Mouse (Mus musculus) mature B cell (primary cell): ENCODE measurements around the gene Lysmd3.
"Not testable (repeated sequence)": the region's sequence is repeated elsewhere in the genome, so short reads cannot be mapped to it uniquely, and the experiment has no call there.

Source experiments
- in situ Hi-C: fragments of 300-500 bp; cut with MboI; formaldehyde crosslinking; loops from 2 replicates; pipeline ENCODE4 v1.14.3; 2019

Lysmd3 gene

DNA sequence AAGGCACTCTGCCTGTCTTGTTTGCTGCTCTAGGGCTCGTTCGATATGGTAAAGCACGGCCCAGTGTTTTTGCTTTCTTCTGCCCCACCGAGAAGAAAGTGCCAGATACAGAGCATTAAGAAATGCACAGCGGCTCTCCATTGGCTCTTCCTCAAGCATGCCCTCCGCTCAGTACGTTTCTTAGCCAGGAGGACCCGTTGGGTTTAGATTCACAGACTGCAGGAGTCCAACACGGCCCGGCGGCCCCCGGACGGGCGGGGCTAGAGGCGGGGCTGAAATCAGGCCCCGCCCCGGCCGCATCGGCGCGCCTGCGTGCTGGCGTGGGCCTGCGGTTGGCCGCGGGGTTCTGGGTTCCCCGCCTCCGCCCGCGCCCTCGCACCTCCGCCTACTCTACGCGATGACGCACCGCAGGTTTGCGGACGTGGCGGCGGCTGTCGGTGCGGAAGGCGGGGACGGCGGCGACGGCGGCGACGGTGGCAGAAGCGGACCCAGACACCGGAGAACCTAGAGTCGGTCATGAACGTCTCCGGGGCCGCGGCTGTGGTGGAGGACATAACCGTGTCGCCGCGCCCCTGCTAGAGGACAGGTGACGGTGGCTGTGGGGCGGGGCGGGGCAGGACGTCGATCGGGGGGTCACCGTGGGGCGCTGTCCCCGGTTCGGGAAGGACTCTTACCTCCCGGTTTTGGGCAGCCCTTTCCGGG lies at the start of gene Lysmd3:
TSS of gene Lysmd3 (plus strand) at position 313 of the 702 bp plus-strand sequence.
- in situ Hi-C loops, result no loop called here

DNA sequence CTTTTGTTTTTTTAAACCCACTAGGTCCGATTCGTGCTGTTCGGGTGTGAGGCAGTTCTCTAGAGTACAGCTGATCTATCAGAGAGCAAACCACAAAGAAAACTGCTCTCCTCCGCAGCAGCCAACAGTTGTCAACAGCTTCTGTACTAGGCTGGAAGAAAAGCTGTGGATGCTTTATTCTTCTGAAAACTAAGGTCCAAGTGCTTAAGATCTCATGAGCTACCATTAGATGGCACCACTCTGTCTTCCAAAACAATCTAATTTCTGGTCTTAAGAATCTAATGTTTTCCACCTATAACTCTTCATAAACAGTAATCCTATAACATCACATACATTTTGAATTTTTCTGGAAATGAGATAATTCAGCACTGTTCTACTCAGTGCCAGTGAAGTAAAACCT lies 47.1 kb upstream of the Lysmd3 start:
- in situ Hi-C loops, result no loop called here

DNA sequence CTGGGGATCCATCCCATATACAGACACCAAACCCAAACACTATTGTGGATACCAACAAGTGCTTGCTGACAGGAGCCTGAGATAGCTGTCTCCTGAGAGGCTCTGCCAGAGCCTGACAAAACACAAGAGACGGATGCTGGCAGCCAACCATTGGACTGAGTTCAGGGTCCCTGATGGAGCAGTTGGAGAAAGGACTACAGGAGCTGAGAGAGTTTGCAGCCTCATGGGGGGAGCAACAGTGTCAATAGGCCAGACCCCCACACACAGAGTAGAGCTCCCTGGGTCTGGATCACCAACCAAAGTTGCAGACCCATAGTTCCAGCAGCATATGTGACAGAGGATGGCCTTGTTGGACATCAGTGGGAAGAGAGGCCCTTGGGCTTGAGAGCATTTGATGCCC lies 29.6 kb upstream of the Lysmd3 start:
- in situ Hi-C loops, result not testable (repeated sequence)

DNA sequence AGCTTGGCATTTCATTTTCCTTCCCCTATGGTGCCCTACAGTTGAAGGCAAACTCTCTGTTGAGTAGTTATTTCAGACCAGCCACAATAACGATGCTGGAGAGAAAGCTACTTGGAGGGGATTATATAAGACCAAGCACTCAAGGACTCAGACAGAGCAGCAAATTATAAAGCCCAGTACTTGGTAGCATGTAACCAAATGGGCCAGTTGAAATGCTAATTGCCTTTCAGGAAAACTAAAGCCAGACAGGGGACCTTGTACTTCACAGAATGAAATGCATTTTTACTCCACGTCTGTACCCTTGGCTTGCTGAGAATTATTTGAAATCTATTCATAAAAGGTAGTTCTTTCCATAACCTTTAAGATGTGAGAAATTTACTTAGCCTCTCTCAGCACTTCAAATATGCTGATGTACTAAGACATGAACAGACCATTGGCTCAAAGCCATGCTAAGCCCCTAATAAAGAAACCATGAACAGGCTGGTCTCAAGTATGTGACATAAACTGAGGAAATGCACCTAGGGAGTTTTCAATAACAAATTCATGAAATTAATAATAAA lies 28.8 kb upstream of the Lysmd3 start:
- in situ Hi-C loops, result no loop called here

DNA sequence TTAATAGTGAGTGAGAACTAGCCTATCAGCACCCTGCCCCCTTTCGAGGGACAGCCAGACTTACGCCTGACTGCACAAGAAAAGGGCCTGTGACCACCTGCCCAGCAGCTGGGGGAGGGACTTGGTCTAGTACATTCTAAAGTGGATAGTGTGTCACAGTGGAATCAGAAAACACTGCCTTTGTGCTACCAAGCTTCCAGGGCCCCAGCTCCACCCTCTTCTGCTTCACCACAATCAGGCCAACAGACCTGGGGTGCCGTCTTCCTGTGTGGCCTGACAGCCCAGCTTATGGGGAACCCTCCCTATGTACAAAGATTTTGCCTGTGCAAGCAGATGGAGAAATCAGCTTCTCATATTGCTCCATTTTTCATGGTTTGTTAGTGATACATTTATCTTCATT lies 28.1 kb upstream of the Lysmd3 start:
- in situ Hi-C loops, result no loop called here

DNA sequence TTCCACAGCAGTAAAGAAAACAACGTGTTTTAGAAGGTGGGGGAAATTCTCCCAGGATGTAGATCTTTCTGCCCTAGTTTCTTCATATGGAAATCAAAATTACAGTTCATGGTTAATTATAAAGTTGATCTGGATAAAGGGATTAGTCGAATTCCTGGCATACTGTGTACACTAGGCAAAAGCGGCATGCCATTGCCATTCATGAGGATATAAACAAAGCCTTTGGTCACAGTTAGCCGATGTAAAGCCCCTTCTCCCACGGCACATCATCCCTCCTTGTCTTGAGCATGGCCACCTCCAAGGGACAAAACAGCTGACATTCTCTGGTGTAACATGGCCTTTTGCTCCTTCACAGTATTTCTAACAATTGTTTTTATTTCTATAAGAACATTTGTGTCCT lies 26.9 kb upstream of the Lysmd3 start:
- in situ Hi-C loops, result no loop called here

DNA sequence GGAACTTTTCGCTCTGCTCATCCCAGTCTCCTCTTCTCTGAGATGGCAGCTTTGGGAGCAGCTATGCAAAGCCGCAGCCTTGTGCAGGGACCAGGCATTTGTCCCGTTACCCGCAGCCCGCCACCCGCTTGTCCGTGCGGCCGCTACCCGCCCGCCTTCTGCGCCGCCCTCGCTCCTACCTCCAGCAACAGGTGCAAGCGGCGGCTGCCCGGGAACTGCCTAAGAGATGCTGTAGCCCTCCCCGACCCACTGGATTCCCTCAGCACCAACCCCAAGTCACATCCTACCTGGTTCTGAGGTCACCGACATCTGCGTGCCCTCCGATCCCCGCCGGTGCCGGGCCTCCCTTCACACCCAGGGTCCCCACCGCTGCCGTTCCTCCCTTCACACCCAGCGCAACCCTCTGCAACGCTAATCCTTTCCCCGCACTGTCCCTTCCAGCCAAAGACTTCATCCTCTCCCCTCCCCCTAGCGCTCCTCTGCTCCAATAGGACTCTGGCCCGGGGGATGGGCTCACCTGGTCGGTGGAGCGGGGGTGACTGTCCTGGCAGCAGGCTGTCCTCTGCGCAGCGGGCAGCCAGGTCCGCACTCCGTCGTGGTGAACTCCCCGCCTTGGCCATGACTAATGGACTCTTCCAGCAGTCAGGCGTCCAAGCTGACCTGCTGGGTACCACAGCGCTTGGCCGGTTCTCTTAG lies 24.6 kb upstream of the Lysmd3 start, which contains the start of gene Adgrv1:
TSS of gene Adgrv1 (minus strand) at position 435 of the 696 bp plus-strand sequence.
- in situ Hi-C loops, result no loop called here

DNA sequence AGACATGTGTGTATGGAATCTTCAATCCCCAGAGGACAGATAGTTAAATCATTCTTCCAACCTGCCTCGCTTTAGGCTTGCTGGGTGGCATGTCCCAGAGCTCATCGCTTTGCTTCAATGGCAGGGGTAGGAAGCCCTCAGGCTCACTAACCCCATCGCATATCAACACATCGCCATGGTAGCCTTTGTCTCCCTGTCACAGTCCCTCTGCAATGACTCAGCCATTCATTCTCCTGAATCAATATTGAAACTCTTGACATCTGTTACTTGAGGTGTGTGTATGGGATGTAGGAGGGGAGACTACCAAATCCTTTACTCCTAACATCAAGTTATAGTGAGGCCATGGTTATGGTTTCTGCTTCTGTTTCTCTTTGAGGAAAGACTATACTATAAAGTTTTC lies 17.8 kb upstream of the Lysmd3 start:
- in situ Hi-C loops, result no loop called here

DNA sequence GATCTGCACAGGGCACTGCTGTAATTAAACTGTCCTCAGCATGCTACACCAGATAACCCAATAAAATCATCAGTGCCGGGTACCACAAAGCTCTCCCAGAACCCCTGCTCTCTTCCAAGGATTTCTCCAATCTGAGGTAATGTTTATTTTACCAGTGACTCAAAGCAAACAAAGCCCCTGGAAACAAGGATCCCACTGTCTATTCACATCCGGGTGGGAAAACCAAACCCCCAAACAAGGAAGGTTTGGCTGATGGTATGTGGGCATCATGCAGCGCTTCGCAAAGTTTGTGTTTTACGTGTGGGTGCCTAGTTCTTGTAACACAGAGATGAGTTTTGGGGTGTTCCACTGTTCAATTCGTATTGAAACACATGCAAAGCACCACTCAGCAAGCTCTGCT lies 16.6 kb upstream of the Lysmd3 start:
- in situ Hi-C loops, result no loop called here

DNA sequence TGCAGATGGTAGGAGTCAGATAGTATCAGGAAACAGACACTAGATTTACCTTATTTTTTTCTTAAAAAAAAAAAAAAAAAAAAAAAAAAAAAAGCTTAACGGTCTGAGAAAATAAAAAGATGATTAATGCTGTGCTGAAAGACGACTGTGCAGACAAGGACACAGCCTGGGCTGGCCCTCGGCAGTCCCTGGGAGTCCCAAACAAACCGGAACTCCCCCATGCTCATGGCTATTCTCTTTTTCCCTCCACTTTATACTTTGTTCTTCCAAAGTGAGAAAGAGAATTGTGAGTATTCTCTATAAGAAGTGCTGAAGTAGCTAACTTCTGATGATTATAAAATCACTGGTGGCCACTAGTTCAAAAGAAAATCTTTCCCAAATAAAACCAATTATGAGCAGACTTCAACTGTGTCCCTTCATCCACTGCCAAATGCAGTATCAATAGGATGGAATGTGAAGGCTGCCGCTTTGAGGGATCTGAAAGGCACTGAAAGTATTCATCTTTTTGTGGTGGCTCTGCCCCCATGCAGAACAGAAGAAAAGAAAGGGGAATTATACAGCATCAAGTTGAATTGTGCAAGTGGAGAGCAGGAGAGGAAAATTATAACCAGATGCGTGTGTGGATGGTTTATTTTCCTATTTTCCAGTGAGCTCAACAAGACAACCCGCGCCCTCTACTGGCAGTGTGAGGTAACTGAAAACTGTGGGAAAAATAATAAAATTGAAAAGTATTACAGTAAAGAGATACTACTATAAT lies 16.0 kb upstream of the Lysmd3 start:
- in situ Hi-C loops, result no loop called here

DNA sequence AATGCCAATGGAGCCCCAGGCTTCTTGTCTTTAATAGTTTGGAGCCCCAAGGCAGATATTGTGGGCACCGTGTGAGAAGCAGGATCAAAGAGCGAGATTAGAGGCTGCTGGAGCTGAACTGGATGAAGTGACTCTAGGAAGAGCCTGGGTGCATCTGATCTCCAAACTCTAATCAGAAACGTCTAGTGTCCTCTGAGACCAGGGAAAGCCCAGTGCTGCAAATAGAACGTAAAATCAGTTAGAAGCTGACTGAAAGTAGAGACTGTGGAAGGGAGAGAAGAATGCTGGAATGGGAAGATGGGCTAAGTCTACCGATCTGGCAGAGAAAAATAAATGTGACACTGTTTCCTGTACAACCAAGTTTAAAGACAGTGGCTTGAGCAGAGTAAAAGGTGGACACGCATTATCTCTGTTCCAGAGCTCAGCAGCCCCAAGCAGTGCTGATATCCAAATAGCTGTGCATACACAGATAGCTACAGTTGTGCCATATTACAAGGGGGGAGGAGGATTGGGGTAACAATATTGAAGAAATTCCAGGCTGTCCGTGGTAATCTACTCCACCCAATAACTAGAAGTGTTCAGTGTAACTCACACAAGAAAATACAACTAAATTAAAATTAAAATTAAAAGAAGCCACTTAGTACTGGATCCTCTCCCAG lies 14.8 kb upstream of the Lysmd3 start:
- in situ Hi-C loops, result no loop called here

DNA sequence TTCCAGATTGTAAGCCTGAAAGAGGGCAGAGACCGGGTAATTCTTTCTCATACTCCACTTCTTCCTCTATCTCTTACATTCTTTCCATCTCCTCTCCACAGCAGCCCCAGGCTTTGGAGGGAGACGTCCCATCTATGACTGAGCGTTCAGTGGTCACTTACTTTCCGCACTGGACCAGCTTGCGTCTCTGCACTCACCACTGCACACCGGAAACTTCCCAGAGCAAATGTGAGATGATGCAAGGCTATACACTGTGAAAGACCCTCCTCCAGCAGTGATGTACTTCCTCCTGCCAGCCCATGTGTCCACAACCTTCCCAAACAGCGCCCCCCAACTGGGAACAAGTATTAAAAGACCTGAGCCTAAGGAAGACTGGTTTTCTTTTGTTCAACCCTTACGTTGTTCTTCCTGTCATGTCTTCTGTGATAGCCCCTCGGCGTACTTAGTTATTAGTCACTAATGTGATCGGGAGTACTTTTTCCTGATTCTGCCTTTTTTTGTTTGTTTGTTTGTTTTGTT lies 13.4 kb upstream of the Lysmd3 start:
- in situ Hi-C loops, result no loop called here

DNA sequence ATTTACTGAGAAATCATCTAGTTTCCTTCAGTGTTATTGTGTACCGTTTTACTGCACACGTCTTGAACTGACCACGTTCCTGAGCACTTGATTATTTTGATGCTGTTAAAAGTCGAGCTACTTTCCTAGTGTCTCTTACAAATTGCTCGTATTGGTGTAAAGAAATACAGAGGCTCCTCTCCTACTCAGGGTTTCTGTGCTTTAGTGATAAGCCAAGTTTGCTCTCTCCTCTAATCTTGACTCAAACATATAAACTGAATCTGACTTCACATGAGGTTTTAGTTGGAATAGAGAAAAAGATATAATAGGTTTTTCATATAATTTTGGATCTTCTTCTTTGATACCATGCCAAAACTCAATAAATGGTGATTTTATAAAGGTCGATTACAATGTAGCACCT lies 11.1 kb upstream of the Lysmd3 start:
- in situ Hi-C loops, result no loop called here

DNA sequence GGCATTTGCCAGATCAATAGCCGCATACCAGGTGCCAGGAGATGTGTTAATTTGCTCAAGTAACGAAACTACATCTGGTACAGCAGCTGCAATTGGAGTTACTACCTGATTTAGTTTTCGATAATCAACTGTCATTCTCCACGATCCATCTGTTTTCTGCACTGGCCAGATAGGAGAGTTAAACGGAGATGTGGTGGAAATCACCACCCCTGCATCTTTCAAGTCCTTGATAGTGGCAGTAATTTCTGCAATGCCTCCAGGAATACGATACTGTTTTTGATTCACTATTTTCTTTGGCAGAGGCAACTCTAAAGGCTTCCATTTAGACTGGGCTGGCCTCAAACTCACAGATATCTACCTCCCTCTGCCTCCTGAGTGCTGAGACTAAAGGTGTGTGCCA lies 7.1 kb upstream of the Lysmd3 start:
- in situ Hi-C loops, result not testable (repeated sequence)

DNA sequence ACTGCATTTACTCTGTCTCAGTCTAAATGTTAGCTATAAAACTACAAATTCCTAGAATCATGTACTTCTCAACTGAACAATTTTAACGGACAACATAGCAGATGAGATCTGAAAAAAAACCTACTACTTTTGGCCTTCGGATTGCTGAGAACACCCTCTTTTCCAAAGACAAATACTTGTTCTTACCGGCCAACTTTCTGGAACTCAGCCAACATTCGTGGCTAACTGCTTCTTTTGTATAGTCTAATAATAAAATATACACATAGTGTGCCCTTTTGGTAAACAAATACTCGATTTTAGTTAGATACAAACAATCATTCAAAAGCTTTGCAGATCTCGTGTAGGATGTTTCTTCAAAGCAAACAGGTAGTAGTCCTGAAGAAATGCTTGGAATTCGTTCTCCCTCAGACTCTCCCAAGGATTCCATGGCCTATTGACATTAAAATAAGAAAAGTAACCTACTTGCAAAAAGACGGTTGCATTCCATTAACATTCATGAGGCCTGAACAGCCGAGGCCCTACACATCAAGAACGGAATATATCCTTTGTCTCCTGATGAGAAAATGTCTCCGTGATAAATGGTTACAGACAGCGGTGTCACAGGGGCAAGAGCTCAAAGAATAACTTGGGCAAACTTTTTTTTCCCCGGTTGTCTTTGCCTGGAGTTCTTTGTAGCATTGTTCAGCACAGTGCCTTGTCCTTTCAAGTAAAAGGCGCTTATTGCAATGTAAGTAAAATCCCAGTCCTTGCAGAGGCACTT lies 1.2 kb upstream of the Lysmd3 start:
- in situ Hi-C loops, result no loop called here

DNA sequence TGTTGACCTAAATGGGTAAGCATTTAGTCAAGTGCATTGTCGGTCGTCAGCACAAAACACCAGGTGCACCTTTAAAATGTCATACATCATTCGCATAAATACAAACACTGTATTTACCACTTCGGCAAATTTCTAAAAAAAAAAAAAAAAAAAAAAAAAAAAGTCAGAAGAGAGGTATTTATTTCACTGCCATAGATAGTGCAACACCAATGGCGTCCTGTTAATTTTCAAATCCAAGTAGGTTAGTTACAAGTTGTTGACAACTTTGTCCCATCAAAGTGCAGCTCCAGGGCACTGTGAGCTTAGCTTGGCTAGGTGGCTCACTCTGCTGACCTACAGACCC lies 484 bp upstream of the Lysmd3 start:
- in situ Hi-C loops, result no loop called here

DNA sequence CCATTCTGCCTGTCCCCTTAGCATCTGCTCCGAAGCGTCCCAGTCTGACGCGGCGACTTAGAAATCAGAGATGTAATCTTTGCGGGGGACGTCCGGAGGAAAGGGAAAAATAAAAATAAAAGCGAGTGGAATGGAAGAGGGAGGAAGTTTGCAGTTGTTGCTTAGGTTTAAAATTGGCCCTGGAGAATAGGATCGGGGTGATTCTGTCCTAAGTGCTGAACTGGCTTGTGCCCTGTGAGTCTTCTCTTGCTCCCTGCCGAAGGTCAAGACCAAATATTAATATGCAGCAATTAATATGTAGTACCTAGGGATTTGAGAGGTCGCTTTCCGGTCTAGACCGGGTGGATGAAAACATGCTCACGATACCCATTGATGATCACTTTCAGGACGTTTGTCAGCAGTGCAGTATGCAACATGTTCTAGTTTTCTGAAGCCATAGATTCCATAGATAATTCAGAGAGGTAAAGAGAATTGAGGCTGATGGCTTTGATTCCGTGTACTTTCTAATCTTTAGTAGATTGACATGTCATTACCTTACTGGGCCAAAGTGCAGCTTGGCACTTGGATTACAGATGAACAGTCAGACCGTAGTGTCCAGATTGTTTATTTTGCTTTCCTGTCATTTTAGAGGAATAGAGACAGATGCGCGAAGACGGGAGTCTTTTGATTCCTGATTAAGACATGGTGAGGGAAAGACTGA lies 740 bp downstream of the Lysmd3 start:
- in situ Hi-C loops, result no loop called here

DNA sequence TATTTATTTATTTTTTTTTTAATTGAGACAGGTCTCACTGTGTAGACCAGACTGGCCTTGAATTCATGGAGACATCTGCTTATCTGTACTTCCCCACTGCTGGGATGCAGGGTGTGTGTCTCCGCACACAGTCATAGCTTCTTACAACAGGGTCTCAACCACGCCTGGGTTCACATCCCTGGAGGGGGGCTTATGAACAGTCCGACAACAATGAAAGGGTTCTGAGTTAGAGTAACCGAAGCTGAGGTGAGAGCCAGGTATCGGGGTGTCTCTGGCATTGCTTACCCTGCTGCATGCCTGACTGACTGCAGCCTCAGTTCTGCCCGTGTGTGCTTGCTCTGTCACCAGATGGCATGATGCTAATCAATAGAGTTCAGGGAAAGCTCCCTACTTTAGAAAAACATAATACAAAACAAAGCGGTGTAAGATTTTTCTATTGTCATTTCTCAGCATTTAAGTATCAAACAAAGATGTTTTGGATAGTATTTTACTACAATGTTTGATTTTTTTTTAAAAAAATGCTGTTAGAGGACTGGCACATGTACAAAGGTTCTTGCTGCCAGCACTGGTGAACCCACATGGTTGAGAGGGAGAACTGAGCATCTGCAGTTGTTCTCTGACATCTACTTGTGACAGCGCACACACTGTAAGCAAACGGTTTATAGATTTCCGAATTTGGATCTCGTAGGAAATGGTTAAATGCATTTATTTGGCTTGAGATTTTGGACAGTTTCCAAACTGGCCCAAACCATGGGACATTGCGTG lies 6.3 kb downstream of the Lysmd3 start:
- in situ Hi-C loops, result no loop called here

DNA sequence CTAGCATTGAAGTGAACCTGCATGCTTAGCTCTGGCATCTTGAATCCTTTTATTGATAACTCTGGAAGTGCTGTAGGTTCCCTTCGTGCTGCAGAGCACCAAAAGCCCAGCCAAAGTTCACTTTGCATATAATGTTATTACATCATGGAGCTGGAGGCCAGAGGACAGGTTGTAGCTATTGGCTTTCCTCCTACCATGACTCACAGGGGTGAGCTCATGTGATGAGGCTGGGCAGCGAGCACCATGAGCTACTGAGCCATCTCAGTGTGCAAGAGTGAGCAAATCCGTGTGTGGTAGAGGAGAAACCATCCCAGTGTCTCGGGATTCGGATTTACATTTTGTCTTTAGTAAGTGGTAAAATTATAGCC lies 6.9 kb downstream of the Lysmd3 start:
- in situ Hi-C loops, result no loop called here

DNA sequence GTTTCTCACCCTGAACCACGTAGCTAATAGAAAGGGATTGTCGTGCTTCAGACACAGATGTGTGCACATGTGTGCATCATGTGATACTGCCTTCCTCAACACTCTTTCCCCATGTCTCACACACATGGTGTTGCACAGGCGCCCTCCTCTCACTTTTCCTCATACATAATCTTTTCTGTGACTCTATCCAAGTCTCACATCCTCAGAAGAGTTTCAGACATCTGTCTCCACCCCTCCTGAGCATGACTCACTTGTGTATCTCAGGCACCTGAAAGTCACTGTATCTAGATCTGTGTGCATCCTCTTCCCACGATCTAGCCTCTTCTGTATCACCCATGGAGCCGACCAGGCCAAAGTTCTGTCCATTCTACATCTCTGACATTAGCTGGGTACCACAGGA lies 10.2 kb downstream of the Lysmd3 start:
- in situ Hi-C loops, result no loop called here
